Mouse (Mus musculus): ENCODE data around the gene Rbm24.

DNA sequence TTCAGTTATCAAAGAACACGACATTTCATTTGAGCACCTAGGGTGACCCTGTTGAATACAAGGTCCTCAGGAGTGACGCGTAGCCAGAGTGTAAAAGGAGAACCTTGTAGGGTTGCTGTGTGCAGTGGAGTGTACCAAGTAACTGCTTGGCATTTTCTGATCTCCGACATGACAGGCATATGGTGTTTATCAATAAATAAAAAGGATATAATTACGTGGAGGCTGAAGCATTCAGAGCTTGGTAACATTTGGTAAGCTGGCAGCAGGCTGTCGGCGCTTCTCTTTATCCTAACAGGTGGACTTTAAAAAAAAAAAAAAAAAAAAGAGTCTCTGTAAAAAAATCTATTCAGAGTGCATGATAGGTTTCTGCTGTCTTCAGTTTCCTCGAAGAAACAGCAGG lies 30.8 kb upstream of the Rbm24 start:
- TF ChIP-seq POLR2A (IDR thresholded peaks at IDR 0.05; ENCODE audit: control insufficient read depth, extremely low read depth, insufficient read depth, low read length, poor library complexity) (no peak), CTCF (IDR thresholded peaks at IDR 0.05; ENCODE audit: borderline replicate concordance, control insufficient read depth, extremely low read depth, insufficient read depth, low read length, poor library complexity) (no peak)
